Mouse (Mus musculus): ENCODE measurements around the gene Tlcd2. TPM values are rescaled to one million over a fixed set of nuclear protein-coding genes. Genes with fewer than 3 reads are reported as not detected.
"Not testable (repeated sequence)": the region's sequence is repeated elsewhere in the genome, so short reads cannot be mapped to it uniquely, and the experiment has no call there.

Gene Tlcd2
- polyA plus RNA-seq, 1 experiment from 2014 or later: 2.5 TPM

GRCm38 (mm10) chr11:75452081-75452480 is 9.4 kb upstream of the Tlcd2 start:
- Histone ChIP-seq H3K4me1 (replicated peaks) (peaks cover 29% of the 10 kb centered on the region), H3K27me3 (no peaks in the 10 kb centered on the region), H3K9me3 (no peaks in the 10 kb centered on the region), H3K9ac (replicated peaks) (0 out of 2 replicates have a peak overlapping the region, but pooled peaks have one; percentile 6), H3K36me3 (peaks cover 42% of the 10 kb centered on the region), H3K27ac (no peak overlapping the region), H3K4me3 (replicated peaks) (no peak overlapping the region), H3K4me2 (replicated peaks) (no peak overlapping the region)
- 97% methylated on average over 8 of the region's 8 CpGs for WGBS
- no peak for ATAC-seq

- no peak overlapping the region for H3K27ac ChIP-seq
- H3K27me3 ChIP-seq: no peaks in the 10 kb centered on the region
- no peak for ATAC-seq
- no peak overlapping the region for H3K4me3 ChIP-seq (replicated peaks)
- WGBS: 93% methylated on average over 31 of the region's 31 CpGs
- H3K9me3 ChIP-seq: no peaks in the 10 kb centered on the region
- 0 out of 2 replicates have a peak overlapping the region, but pooled peaks have one; percentile 73 for H3K9ac ChIP-seq (replicated peaks)
- peaks cover 29% of the 10 kb centered on the region for H3K4me1 ChIP-seq (replicated peaks)
- H3K36me3 ChIP-seq: peaks cover 34% of the 10 kb centered on the region
- H3K4me2 ChIP-seq (replicated peaks): peak overlapping the region; percentile 98
Observed at GRCm38 (mm10) chr11:75452812-75453557, 8.5 kb upstream of the Tlcd2 start.

- ATAC-seq: peak; percentile 96
- Histone ChIP-seq H3K36me3 (peaks cover 21% of the 10 kb centered on the region), H3K27me3 (no peaks in the 10 kb centered on the region), H3K4me1 (replicated peaks) (peaks cover 29% of the 10 kb centered on the region), H3K4me2 (replicated peaks) (peak within 1 kb of the TSS; percentile 98), H3K4me3 (replicated peaks) (peak within 1 kb of the TSS; percentile 63), H3K27ac (peak within 1 kb of the TSS; percentile 7; the same call in 1 of the 2 replicates), H3K9me3 (no peaks in the 10 kb centered on the region), H3K9ac (replicated peaks) (peak within 1 kb of the TSS; percentile 73)
- 3% methylated on average over 56 of the region's 56 CpGs for WGBS
Observed at GRCm38 (mm10) chr11:75453991-75454930, 7.3 kb upstream of the Tlcd2 start, which contains the start of gene Wdr81. Wdr81 (minus strand) TSS chr11:75454717.

GRCm38 (mm10) chr11:75455041-75455736 is 6.3 kb upstream of the Tlcd2 start:
- Histone ChIP-seq H3K9me3 (no peaks in the 10 kb centered on the region), H3K4me2 (replicated peaks) (peak overlapping the region; percentile 98), H3K9ac (replicated peaks) (peak overlapping the region; percentile 73), H3K36me3 (peaks cover 16% of the 10 kb centered on the region; the same call in 1 of the 2 replicates), H3K27me3 (no peaks in the 10 kb centered on the region), H3K27ac (peak overlapping the region; percentile 5; the same call in 1 of the 2 replicates), H3K4me3 (replicated peaks) (peak overlapping the region; percentile 63), H3K4me1 (replicated peaks) (peaks cover 37% of the 10 kb centered on the region)
- no peak for ATAC-seq
- WGBS: 83% methylated on average over 10 of the region's 10 CpGs

GRCm38 (mm10) chr11:75455971-75456370 is 5.5 kb upstream of the Tlcd2 start:
- H3K4me2 ChIP-seq (replicated peaks); H3K27me3 ChIP-seq; H3K27ac ChIP-seq; H3K9ac ChIP-seq (replicated peaks); H3K9me3 ChIP-seq; ATAC-seq; H3K4me3 ChIP-seq (replicated peaks): not testable (repeated sequence)
- peaks cover 37% of the 10 kb centered on the region for H3K4me1 ChIP-seq (replicated peaks)
- peaks cover 11% of the 10 kb centered on the region; the same call in 1 of the 2 replicates for H3K36me3 ChIP-seq
- 86% methylated on average over 2 of the region's 2 CpGs for whole genome bisulfite sequencing

- Histone ChIP-seq H3K27ac (no peak overlapping the region), H3K4me3 (replicated peaks) (no peak overlapping the region), H3K9me3 (no peaks in the 10 kb centered on the region), H3K36me3 (peaks cover 10% of the 10 kb centered on the region; the same call in 1 of the 2 replicates), H3K27me3 (no peaks in the 10 kb centered on the region), H3K9ac (replicated peaks) (no peak overlapping the region), H3K4me1 (replicated peaks) (peaks cover 33% of the 10 kb centered on the region), H3K4me2 (replicated peaks) (no peak overlapping the region)
- 85% methylated on average over 7 of the region's 7 CpGs for whole genome bisulfite sequencing
- no peak for ATAC-seq
Observed at GRCm38 (mm10) chr11:75456440-75456871, 5.1 kb upstream of the Tlcd2 start.

- 17% methylated on average over 3 of the region's 3 CpGs for WGBS
- Histone ChIP-seq H3K27ac (no peak overlapping the region), H3K9ac (replicated peaks) (no peak overlapping the region), H3K4me3 (replicated peaks) (no peak overlapping the region), H3K4me2 (replicated peaks) (no peak overlapping the region), H3K27me3 (no peaks in the 10 kb centered on the region; the same call in 1 of the 2 replicates), H3K9me3 (no peaks in the 10 kb centered on the region), H3K36me3 (no peaks in the 10 kb centered on the region), H3K4me1 (replicated peaks) (peaks cover 47% of the 10 kb centered on the region)
- no peak for ATAC-seq
Observed at GRCm38 (mm10) chr11:75458169-75458568, 3.3 kb upstream of the Tlcd2 start.

GRCm38 (mm10) chr11:75458628-75459041 is 2.9 kb upstream of the Tlcd2 start:
- Histone ChIP-seq H3K36me3 (no peaks in the 10 kb centered on the region), H3K9me3 (no peaks in the 10 kb centered on the region), H3K4me2 (replicated peaks) (no peak overlapping the region), H3K4me3 (replicated peaks) (no peak overlapping the region), H3K27me3 (no peaks in the 10 kb centered on the region; the same call in 1 of the 2 replicates), H3K27ac (no peak overlapping the region), H3K9ac (replicated peaks) (no peak overlapping the region), H3K4me1 (replicated peaks) (peaks cover 47% of the 10 kb centered on the region)
- WGBS: 82% methylated on average over 8 of the region's 8 CpGs
- no peak for ATAC-seq

- H3K4me3 ChIP-seq (replicated peaks): no peak overlapping the region
- H3K27me3 ChIP-seq: no peaks in the 10 kb centered on the region; the same call in 1 of the 2 replicates
- no peaks in the 10 kb centered on the region for H3K9me3 ChIP-seq
- no peak overlapping the region for H3K27ac ChIP-seq
- no peaks in the 10 kb centered on the region for H3K36me3 ChIP-seq
- WGBS: 85% methylated on average over 5 of the region's 5 CpGs
- H3K9ac ChIP-seq (replicated peaks): no peak overlapping the region
- H3K4me2 ChIP-seq (replicated peaks): no peak overlapping the region
- peaks cover 43% of the 10 kb centered on the region for H3K4me1 ChIP-seq (replicated peaks)
- ATAC-seq: no peak
Observed at GRCm38 (mm10) chr11:75459141-75459711, 2.3 kb upstream of the Tlcd2 start.

- H3K27ac ChIP-seq: peak overlapping the region; percentile 81; the same call in 1 of the 2 replicates
- peak overlapping the region; percentile 98 for H3K4me2 ChIP-seq (replicated peaks)
- 33% methylated on average over 5 of the region's 5 CpGs for WGBS
- H3K9ac ChIP-seq (replicated peaks): peak overlapping the region; percentile 10; the same call in 1 of the 2 replicates
- H3K36me3 ChIP-seq: peaks cover 3% of the 10 kb centered on the region; the same call in 1 of the 2 replicates
- no peaks in the 10 kb centered on the region for H3K9me3 ChIP-seq
- H3K4me1 ChIP-seq (replicated peaks): peaks cover 41% of the 10 kb centered on the region
- H3K27me3 ChIP-seq: no peaks in the 10 kb centered on the region; the same call in 1 of the 2 replicates
- ATAC-seq: no peak
- no peak overlapping the region for H3K4me3 ChIP-seq (replicated peaks)
Observed at GRCm38 (mm10) chr11:75459751-75460102, 1.8 kb upstream of the Tlcd2 start.
